Mouse (Mus musculus) embryonic facial prominence, embryonic 14.5 days (tissue): ENCODE results near the gene Mrpl48. TPM values are rescaled to one million over a fixed set of nuclear protein-coding genes. Genes with fewer than 3 reads are reported as not detected.

Experiments
- ATAC-seq: fragments of 200-750 bp; cut with Nextera tagmentation; 2 replicates; pipeline ENCODE4 v1.8.0; 2017; ENCODE audit warnings: low read depth, moderate number of reproducible peaks, moderate TSS enrichment
- DNase-seq: peaks from one replicate; pipeline ENCODE4 v3.0.0-alpha.2; 2015; ENCODE audit warnings: low spot score
- H3K27ac ChIP-seq: fragments of 300-500 bp; sonication (generic); replicated peaks from 2 replicates; pipeline ENCODE4 v1.5.1; 2014; ENCODE audit warnings: low read depth, mild to moderate bottlenecking, low read length, moderate library complexity
- H3K27me3 ChIP-seq: fragments of 300-500 bp; sonication (generic); replicated peaks from 2 replicates; pipeline ENCODE4 v1.6.1; 2014; ENCODE audit warnings: low read length; ENCODE audit not compliant: control insufficient read depth, insufficient read depth
- H3K36me3 ChIP-seq: fragments of 300-500 bp; sonication (generic); 2 replicates; pipeline ENCODE4 v1.6.1; 2014; ENCODE audit warnings: low read length, mixed read lengths; ENCODE audit not compliant: control insufficient read depth, insufficient read depth
- H3K4me1 ChIP-seq: fragments of 300-500 bp; sonication (generic); 2 replicates; pipeline ENCODE4 v1.6.1; 2014; ENCODE audit warnings: antibody characterized with exemption, low read length; ENCODE audit not compliant: control insufficient read depth, insufficient read depth
- H3K4me2 ChIP-seq: fragments of 300-500 bp; sonication (generic); 2 replicates; pipeline ENCODE4 v1.6.1; 2014; ENCODE audit warnings: low read depth, mild to moderate bottlenecking, low read length, moderate library complexity, mixed read lengths
- H3K4me3 ChIP-seq: fragments of 300-500 bp; sonication (generic); 2 replicates; pipeline ENCODE4 v1.5.1; 2014; ENCODE audit warnings: low read depth, mild to moderate bottlenecking, low read length
- H3K9ac ChIP-seq: fragments of 300-500 bp; sonication (generic); 2 replicates; pipeline ENCODE4 v1.6.1; 2014; ENCODE audit warnings: low read depth, mild to moderate bottlenecking, low read length, moderate library complexity, mixed read lengths
- H3K9me3 ChIP-seq: fragments of 300-500 bp; sonication (generic); 2 replicates; pipeline ENCODE4 v1.6.1; 2016; ENCODE audit warnings: low read length; ENCODE audit not compliant: control insufficient read depth
- WGBS: fragments of 180-500 bp; shearing (Covaris S2); extraction: QIAGEN DNeasy Blood & Tissue Kit; methylation state at CpG from one replicate; pipeline ENCODE4 v1.1.7; 2014; 5-methylcytosine and 5-hydroxymethylcytosine counted together
- polyA plus RNA-seq: library from polyadenylated mRNA; unstranded; fragments of >200 nt; fragmentation: Nextera tagmentation; extraction: Ambion mirVana; gene quantifications from 2 replicates; pipeline ENCODE4 v1.2.1, GENCODE M21; 2014

The Mrpl48 gene
- polyA plus RNA-seq, 1 experiment from 2014 or later, result 84.5 TPM

GRCm38 (mm10) chr7:100600211-100600610 lies 7.9 kb downstream of the Mrpl48 start:
- no peaks in the 10 kb centered on the region for H3K9me3 ChIP-seq
- WGBS, result 73% methylated on average over 5 of the region's 5 CpGs

DNA sequence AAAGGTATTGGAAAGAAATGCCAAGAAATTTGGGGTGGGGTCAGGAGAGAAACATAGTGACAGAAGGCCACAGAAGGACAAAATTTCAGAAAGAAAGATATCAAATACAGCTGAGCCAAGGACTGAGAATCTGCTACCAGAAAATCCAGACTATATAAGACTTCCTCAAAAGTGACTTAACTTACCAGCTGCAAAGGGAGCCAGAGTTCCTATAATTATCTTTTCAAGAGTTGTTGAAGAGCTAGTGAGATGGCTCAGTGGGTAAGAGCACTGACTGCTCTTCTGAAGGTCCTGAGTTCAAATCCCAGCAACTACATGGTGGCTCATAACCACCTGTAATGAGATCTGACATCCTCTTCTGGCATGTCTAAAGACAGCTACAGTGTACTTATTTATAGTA lies 14.8 kb downstream of the Mrpl48 start:
- ATAC-seq, result no peak
- Histone ChIP-seq H3K27me3 (no peaks in the 10 kb centered on the region), H3K4me1 (peaks cover 3% of the 10 kb centered on the region; the same call in 1 of the 2 replicates), H3K9ac (no peak overlapping the region), H3K36me3 (no peaks in the 10 kb centered on the region), H3K9me3 (no peaks in the 10 kb centered on the region), H3K27ac (no peak overlapping the region), H3K4me2 (no peak overlapping the region), H3K4me3 (no peak overlapping the region)
- no peak for DNase-seq

More at GRCm38 (mm10) chr7:100600211-100600610, 7.9 kb downstream of the Mrpl48 start:
- H3K27ac ChIP-seq, result no peak overlapping the region
- H3K27me3 ChIP-seq, result no peaks in the 10 kb centered on the region
- H3K9ac ChIP-seq, result no peak overlapping the region
- no peak for ATAC-seq
- H3K4me3 ChIP-seq, result no peak overlapping the region
- no peaks in the 10 kb centered on the region for H3K4me1 ChIP-seq
- DNase-seq, result no peak
- no peaks in the 10 kb centered on the region for H3K36me3 ChIP-seq
- H3K4me2 ChIP-seq, result no peak overlapping the region

DNA sequence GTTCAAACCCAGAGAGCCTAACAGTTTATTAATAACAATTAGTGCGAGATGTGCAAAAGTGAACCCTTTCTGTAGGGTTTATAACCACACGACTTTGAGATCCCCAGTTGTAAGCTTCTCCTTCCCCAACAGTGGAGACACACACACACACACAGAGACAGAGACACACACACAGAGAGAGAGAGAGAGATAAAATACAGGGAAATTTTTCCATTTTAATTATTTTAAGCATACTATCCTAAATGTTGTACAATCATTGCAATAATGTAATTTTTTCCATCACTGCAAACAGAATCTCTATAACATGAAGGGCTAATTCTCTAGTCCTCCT lies 16.6 kb downstream of the Mrpl48 start:
- Histone ChIP-seq H3K4me3 (peak overlapping the region; percentile 50), H3K27ac (peak overlapping the region; percentile 85), H3K9me3 (no peaks in the 10 kb centered on the region), H3K4me2 (peak overlapping the region; percentile 67), H3K27me3 (no peaks in the 10 kb centered on the region), H3K9ac (peak overlapping the region; percentile 73), H3K36me3 (no peaks in the 10 kb centered on the region), H3K4me1 (peaks cover 3% of the 10 kb centered on the region; the same call in 1 of the 2 replicates)
- ATAC-seq (no peak; the same call in 1 of the 2 replicates), DNase-seq (no peak)
- WGBS, result 12% methylated on average over 2 of the region's 2 CpGs

- ATAC-seq, result peak; percentile 96
- peaks cover 3% of the 10 kb centered on the region; the same call in 1 of the 2 replicates for H3K4me1 ChIP-seq
- peak overlapping the region; percentile 85 for H3K27ac ChIP-seq
- peak overlapping the region; percentile 73 for H3K9ac ChIP-seq
- H3K4me3 ChIP-seq, result peak overlapping the region; percentile 50
- peak overlapping the region; percentile 67 for H3K4me2 ChIP-seq
- H3K36me3 ChIP-seq, result no peaks in the 10 kb centered on the region
- DNase-seq, result peak; percentile 94
- no peaks in the 10 kb centered on the region for H3K27me3 ChIP-seq
- H3K9me3 ChIP-seq, result no peaks in the 10 kb centered on the region
- 0% methylated on average over 13 of the region's 20 CpGs for WGBS
Observed at GRCm38 (mm10) chr7:100590845-100591521, 17.1 kb downstream of the Mrpl48 start.

DNA sequence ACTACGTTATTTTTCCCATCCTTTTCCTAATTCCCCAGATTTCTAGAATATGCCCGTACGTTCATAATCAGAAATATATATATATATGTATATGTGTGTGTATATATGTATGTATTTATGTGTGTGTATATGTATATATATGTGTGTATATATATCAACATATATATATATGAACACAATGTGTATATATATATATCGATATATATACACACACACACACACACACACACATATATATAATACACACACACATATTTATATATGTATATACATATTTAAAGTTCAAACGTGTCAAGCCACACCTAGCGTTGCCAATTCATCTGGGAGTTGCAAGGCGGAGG lies 17.6 kb downstream of the Mrpl48 start:
- peak overlapping the region; percentile 50 for H3K4me3 ChIP-seq
- H3K4me2 ChIP-seq, result peak overlapping the region; percentile 67
- 39% methylated on average over 7 of the region's 7 CpGs for WGBS
- no peak for DNase-seq
- no peaks in the 10 kb centered on the region for H3K9me3 ChIP-seq
- H3K27me3 ChIP-seq, result no peaks in the 10 kb centered on the region
- peak overlapping the region; percentile 85 for H3K27ac ChIP-seq
- ATAC-seq, result no peak
- H3K9ac ChIP-seq, result peak overlapping the region; percentile 73
- peaks cover 3% of the 10 kb centered on the region; the same call in 1 of the 2 replicates for H3K4me1 ChIP-seq
- no peaks in the 10 kb centered on the region for H3K36me3 ChIP-seq

DNA sequence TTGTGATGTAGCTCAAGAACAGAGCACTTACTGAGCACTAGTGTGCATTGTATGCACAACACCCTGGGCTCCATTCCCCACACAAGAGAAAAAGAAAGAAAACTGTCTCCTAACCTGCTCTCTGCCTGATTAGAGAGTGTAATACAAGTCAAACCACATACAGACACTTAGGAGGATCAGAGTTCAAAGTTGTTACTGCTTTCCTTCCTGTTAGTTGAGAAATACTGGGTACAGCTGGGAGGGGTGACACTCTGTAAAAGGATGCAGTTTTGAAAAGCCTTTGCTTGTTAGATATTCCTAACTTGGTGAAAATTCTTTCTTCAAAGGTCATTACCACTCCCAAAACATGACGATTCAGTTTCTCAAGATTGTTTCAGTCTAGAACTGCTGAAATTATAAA lies 18.3 kb downstream of the Mrpl48 start:
- Histone ChIP-seq H3K4me3 (no peak overlapping the region), H3K27me3 (no peaks in the 10 kb centered on the region), H3K27ac (no peak overlapping the region), H3K9me3 (no peaks in the 10 kb centered on the region), H3K4me1 (peaks cover 3% of the 10 kb centered on the region; the same call in 1 of the 2 replicates), H3K9ac (no peak overlapping the region), H3K36me3 (no peaks in the 10 kb centered on the region), H3K4me2 (no peak overlapping the region)
- WGBS, result 56% methylated on average over 1 of the region's 1 CpGs
- ATAC-seq, result no peak
- DNase-seq, result no peak

DNA sequence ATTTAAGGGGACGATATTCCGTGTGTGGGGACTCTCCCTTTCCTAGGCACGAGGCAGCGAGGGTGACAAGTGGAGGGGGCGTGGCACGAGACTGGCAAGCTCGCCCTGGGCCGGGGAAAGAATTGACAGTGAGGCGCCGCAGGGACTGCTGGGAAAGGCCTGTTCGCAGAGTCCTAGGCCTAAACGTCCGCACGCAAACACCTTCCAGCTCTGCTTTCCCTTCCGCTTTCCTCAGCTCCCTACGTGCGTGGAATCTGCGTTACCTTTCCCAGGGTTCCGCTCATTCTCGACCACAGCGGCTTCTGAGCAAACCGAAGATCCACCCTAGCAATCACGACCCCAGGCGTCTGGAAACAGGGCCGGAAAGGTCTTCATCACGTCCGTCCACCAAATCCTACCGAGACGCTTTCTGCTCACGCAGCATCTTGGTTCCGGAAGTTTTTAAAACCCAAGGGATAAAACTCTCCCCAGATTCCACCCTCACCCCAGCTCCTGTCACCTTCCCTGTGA lies 25.3 kb downstream of the Mrpl48 start:
- peak overlapping the region; percentile 82 for H3K9ac ChIP-seq
- under 1% methylated on average over 27 of the region's 31 CpGs for WGBS
- ATAC-seq (peak; percentile 94), DNase-seq (peak; percentile 94)
- no peaks in the 10 kb centered on the region for H3K36me3 ChIP-seq
- peak overlapping the region; percentile 54 for H3K4me3 ChIP-seq
- peak overlapping the region; percentile 67 for H3K4me2 ChIP-seq
- no peaks in the 10 kb centered on the region for H3K9me3 ChIP-seq
- H3K27me3 ChIP-seq, result no peaks in the 10 kb centered on the region
- peak overlapping the region; percentile 90 for H3K27ac ChIP-seq
- 0 out of 2 replicates have a peak, but pooled peaks cover 5% of the 10 kb centered on the region for H3K4me1 ChIP-seq

DNA sequence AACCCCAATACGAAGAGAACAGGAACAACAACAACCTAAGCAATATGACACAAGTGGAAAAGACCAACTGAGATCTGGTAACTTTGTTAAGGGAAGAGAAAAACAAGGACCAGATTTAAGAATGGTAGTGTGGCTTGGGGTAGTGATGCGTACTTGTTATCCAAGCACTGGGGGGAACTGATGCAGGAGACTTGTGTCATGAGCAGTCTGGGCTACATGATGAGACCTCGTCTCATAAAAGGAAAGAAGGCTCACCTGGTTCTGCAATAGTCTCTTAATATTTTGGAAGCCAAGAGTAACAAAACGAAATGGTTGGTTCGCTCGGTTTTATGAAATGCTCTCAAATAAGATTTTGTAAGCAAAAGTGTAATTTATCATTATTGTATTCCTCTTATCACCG lies 25.9 kb downstream of the Mrpl48 start:
- H3K4me2 ChIP-seq, result peak overlapping the region; percentile 67
- peak overlapping the region; percentile 82 for H3K9ac ChIP-seq
- H3K4me1 ChIP-seq, result 0 out of 2 replicates have a peak, but pooled peaks cover 5% of the 10 kb centered on the region
- DNase-seq, result no peak
- no peaks in the 10 kb centered on the region for H3K36me3 ChIP-seq
- ATAC-seq, result no peak
- no peaks in the 10 kb centered on the region for H3K9me3 ChIP-seq
- H3K27ac ChIP-seq, result no peak overlapping the region
- WGBS, result 40% methylated on average over 7 of the region's 7 CpGs
- no peaks in the 10 kb centered on the region for H3K27me3 ChIP-seq
- H3K4me3 ChIP-seq, result peak overlapping the region; percentile 54

DNA sequence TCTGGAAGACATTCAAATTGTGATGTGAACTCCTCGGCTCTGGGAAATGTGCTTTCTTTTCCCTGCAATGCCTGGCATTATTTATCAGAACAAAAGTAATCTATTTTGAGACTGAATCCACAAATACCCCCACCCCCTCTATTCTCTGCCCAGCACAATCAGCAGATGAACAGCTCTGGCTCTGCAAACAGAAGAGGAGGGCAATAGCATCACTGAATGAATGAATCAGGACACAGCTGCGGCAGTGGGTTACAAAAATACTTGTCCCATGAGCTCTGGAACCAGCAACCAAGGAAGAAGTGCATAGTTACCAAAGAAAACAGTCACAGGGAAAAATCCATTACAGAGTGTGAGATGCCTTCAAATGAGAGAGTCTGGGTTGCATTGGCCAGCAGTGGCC lies 29.3 kb downstream of the Mrpl48 start:
- Histone ChIP-seq H3K36me3 (peaks cover 4% of the 10 kb centered on the region; the same call in 1 of the 2 replicates), H3K27me3 (no peaks in the 10 kb centered on the region), H3K9ac (no peak overlapping the region), H3K4me3 (no peak overlapping the region), H3K4me2 (no peak overlapping the region), H3K27ac (no peak overlapping the region), H3K4me1 (0 out of 2 replicates have a peak, but pooled peaks cover 5% of the 10 kb centered on the region), H3K9me3 (no peaks in the 10 kb centered on the region)
- WGBS, result 83% methylated on average over 2 of the region's 2 CpGs
- DNase-seq (no peak), ATAC-seq (no peak)
